Mouse (Mus musculus) right cerebral cortex, postnatal 14 days (tissue): ENCODE measurements around the gene Fam20a.

Source experiments
- DNase-seq: peaks from one replicate; pipeline ENCODE4 v3.0.0; 2022

Fam20a gene

GRCm38 (mm10) chr11:109715311-109715781 is 6.7 kb downstream of the Fam20a start:
- DNase-seq = no peak

- DNase-seq = no peak
Observed at GRCm38 (mm10) chr11:109714341-109715247, 7.5 kb downstream of the Fam20a start.

GRCm38 (mm10) chr11:109709501-109709900 is 12.6 kb downstream of the Fam20a start:
- no peak for DNase-seq

GRCm38 (mm10) chr11:109708786-109709185 is 13.3 kb downstream of the Fam20a start:
- no peak for DNase-seq

GRCm38 (mm10) chr11:109707442-109707841 is 14.6 kb downstream of the Fam20a start:
- DNase-seq = no peak

- DNase-seq = no peak
Observed at GRCm38 (mm10) chr11:109706586-109706985, 15.5 kb downstream of the Fam20a start.

- no peak for DNase-seq
Observed at GRCm38 (mm10) chr11:109706055-109706412, 16.0 kb downstream of the Fam20a start.

- DNase-seq = no peak
Observed at GRCm38 (mm10) chr11:109705336-109706054, 16.6 kb downstream of the Fam20a start.

GRCm38 (mm10) chr11:109704311-109705205 is 17.5 kb downstream of the Fam20a start:
- no peak for DNase-seq

GRCm38 (mm10) chr11:109703845-109704244 is 18.2 kb downstream of the Fam20a start:
- no peak for DNase-seq

- no peak for DNase-seq
Observed at GRCm38 (mm10) chr11:109702031-109702815, 19.9 kb downstream of the Fam20a start.

- DNase-seq = no peak
Observed at GRCm38 (mm10) chr11:109700761-109701160, 21.3 kb downstream of the Fam20a start.

GRCm38 (mm10) chr11:109699784-109700183 is 22.3 kb downstream of the Fam20a start:
- no peak for DNase-seq

- DNase-seq = no peak
Observed at GRCm38 (mm10) chr11:109698740-109699139, 23.3 kb downstream of the Fam20a start.

GRCm38 (mm10) chr11:109697089-109697643 is 24.9 kb downstream of the Fam20a start:
- no peak for DNase-seq

GRCm38 (mm10) chr11:109696519-109696918 is 25.6 kb downstream of the Fam20a start:
- DNase-seq = no peak

GRCm38 (mm10) chr11:109692737-109693136 is 29.3 kb downstream of the Fam20a start:
- no peak for DNase-seq

- DNase-seq = no peak
Observed at GRCm38 (mm10) chr11:109689539-109689938, 32.5 kb downstream of the Fam20a start.

- DNase-seq = no peak
Observed at GRCm38 (mm10) chr11:109682221-109682620, 39.9 kb downstream of the Fam20a start.

- no peak for DNase-seq
Observed at GRCm38 (mm10) chr11:109681556-109681955, 40.5 kb downstream of the Fam20a start.

GRCm38 (mm10) chr11:109680934-109681333 is 41.1 kb downstream of the Fam20a start:
- no peak for DNase-seq

- DNase-seq = no peak
Observed at GRCm38 (mm10) chr11:109678291-109678690, 43.8 kb downstream of the Fam20a start.
